Mouse (Mus musculus) embryonic facial prominence, embryonic 11.5 days (tissue): ENCODE results near the gene Pde10a. TPM values are rescaled to one million over a fixed set of nuclear protein-coding genes. Genes with fewer than 3 reads are reported as not detected.

ENCODE experiments used
- ATAC-seq: fragments of 200-750 bp; cut with Nextera tagmentation; replicated peaks from 2 replicates; pipeline ENCODE4 v1.8.0; 2017; ENCODE audit warnings: low read depth; ENCODE audit not compliant: insufficient number of reproducible peaks, low FRiP score, low TSS enrichment
- DNase-seq: peaks from one replicate; pipeline ENCODE4 v3.0.0-alpha.2; 2015; ENCODE audit warnings: low spot score
- H3K27ac ChIP-seq: fragments of 300-500 bp; sonication (generic); replicated peaks from 2 replicates; pipeline ENCODE4 v1.5.1; 2014; ENCODE audit warnings: mild to moderate bottlenecking, low read depth, low read length, control low read depth
- H3K27me3 ChIP-seq: fragments of 300-500 bp; sonication (generic); 2 replicates; pipeline ENCODE4 v1.6.1; 2014; ENCODE audit warnings: mild to moderate bottlenecking, low read length, moderate library complexity, mixed read lengths; ENCODE audit not compliant: control insufficient read depth, insufficient read depth
- H3K36me3 ChIP-seq: fragments of 300-500 bp; sonication (generic); replicated peaks from 2 replicates; pipeline ENCODE4 v1.6.1; 2014; ENCODE audit warnings: low read depth, mild to moderate bottlenecking, low read length, moderate library complexity, mixed read lengths; ENCODE audit not compliant: control insufficient read depth, insufficient read depth
- H3K4me1 ChIP-seq: fragments of 300-500 bp; sonication (generic); 2 replicates; pipeline ENCODE4 v1.6.1; 2014; ENCODE audit warnings: low read length, mixed read lengths; ENCODE audit not compliant: control insufficient read depth, insufficient read depth
- H3K4me2 ChIP-seq: fragments of 300-500 bp; sonication (generic); 2 replicates; pipeline ENCODE4 v1.6.1; 2014; ENCODE audit warnings: low read depth, mild to moderate bottlenecking, control low read depth, low read length, moderate library complexity
- H3K4me3 ChIP-seq: fragments of 300-500 bp; sonication (generic); 2 replicates; pipeline ENCODE4 v1.5.1; 2014; ENCODE audit warnings: low read depth, low read length, control low read depth
- H3K9ac ChIP-seq: fragments of 300-500 bp; sonication (generic); replicated peaks from 2 replicates; pipeline ENCODE4 v1.6.1; 2014; ENCODE audit warnings: mild to moderate bottlenecking, control low read depth, low read length
- H3K9me3 ChIP-seq: fragments of 300-500 bp; sonication (generic); replicated peaks from 2 replicates; pipeline ENCODE4 v1.6.1; 2016; ENCODE audit warnings: mild to moderate bottlenecking, low read length, inconsistent platforms, mixed read lengths; ENCODE audit not compliant: control insufficient read depth
- WGBS: fragments of 180-500 bp; shearing (Covaris S2); extraction: QIAGEN DNeasy Blood & Tissue Kit; methylation state at CpG from one replicate; pipeline ENCODE4 v1.1.7; 2014; 5-methylcytosine and 5-hydroxymethylcytosine counted together
- polyA plus RNA-seq: library from polyadenylated mRNA; unstranded; fragments of >200 nt; fragmentation: Nextera tagmentation; extraction: Ambion mirVana; gene quantifications from 2 replicates; pipeline ENCODE4 v1.2.1, GENCODE M21; 2014

Pde10a gene
- polyA plus RNA-seq, 1 experiment from 2014 or later: 1.9 TPM

DNA sequence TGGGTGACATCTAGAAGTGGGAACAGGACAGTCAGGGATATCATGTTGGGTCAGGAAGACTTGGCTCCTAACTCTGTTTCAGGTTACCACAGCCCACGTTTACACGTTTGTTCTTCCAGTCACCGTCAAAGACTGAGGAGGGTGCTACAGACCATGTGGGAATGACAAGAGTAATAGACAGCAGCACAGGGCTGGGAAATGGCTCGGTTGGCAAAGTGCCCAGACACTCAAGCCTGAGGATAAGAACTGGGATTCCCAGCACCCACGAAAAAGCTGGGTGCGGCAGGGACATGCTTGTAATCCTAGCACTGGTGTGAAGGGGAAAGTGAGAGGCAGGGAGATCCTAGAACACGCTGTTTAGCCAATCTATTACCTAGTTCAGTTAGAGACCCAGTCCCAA is 322.4 kb downstream of the Pde10a start:
- Histone ChIP-seq H3K9me3 (no peaks in the 10 kb centered on the region), H3K36me3 (no peaks in the 10 kb centered on the region), H3K4me1 (no peaks in the 10 kb centered on the region), H3K4me3 (no peak overlapping the region), H3K27me3 (no peaks in the 10 kb centered on the region), H3K27ac (no peak overlapping the region), H3K4me2 (no peak overlapping the region), H3K9ac (no peak overlapping the region)
- no peak for ATAC-seq
- 84% methylated on average over 7 of the region's 7 CpGs for WGBS
- no peak for DNase-seq

DNA sequence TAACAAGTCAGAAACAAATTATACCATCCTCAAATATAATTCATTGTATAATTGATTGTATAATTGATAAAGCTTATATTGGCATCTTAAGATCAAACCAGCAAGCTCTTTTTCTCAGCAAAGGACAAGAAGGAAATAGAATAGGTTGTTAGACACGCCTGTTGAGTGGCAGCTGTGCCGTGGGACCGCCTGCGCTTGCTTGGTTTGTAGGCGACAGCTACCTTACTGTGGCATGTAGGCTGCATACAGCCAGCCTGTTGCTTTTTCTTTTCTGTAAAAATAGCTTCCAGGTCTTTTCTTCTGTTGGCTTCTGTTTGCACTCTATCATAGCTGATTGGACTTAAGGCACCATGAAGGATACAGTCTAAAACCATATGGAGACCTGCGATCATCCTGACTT is 326.7 kb downstream of the Pde10a start:
- H3K9ac ChIP-seq: no peak overlapping the region
- WGBS: 89% methylated on average over 6 of the region's 6 CpGs
- DNase-seq: no peak
- no peak overlapping the region for H3K27ac ChIP-seq
- no peaks in the 10 kb centered on the region for H3K36me3 ChIP-seq
- H3K4me1 ChIP-seq: no peaks in the 10 kb centered on the region
- H3K27me3 ChIP-seq: no peaks in the 10 kb centered on the region
- no peak for ATAC-seq
- no peak overlapping the region for H3K4me3 ChIP-seq
- H3K4me2 ChIP-seq: no peak overlapping the region
- no peaks in the 10 kb centered on the region for H3K9me3 ChIP-seq

DNA sequence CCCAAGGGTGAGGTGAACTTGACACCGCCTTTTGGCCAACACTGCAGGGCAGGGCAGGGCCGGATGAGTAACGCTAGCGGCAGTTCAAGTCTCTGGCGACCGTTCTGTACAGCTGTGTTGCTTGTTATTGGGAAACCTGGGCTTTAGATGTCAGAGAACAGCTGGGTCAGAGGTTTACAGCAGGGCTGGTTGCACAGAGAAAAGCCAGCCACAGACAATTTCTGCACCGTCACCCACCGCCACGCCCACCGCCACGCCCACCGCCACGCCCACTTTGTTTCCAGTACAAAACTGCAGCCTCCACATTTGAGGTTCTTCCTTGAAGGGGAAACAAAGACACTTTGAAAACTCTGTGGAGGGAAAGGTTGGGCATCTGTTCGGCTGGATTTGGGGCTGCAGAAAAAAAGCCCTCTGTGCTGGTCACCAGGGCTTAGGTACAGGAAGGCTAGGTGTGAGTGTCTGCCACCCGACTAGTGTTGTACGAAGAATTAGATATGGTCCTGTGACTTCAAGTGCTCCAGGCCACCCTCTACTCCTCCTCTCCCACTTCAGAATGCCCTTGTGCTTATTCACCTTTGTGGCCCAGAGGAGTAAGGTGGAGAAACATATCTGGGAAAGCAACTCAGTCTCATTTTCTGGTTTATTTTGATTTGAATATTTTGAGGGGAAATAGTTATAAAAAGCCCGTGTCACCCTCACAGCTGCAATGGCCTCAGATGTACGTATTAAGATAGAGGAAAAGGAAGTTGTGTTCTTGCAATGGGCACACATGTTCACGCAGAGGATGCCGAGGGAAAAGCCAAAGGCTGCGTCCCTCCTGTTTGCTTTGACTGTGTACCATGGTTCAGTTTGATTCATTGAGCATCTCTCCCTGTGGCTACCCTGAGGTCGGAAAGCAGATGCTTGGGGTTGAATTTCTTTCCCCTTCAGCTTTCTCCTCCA is 331.5 kb downstream of the Pde10a start:
- Histone ChIP-seq H3K4me2 (no peak overlapping the region), H3K36me3 (no peaks in the 10 kb centered on the region), H3K27me3 (no peaks in the 10 kb centered on the region), H3K9me3 (no peaks in the 10 kb centered on the region), H3K9ac (no peak overlapping the region), H3K27ac (no peak overlapping the region), H3K4me3 (no peak overlapping the region), H3K4me1 (no peaks in the 10 kb centered on the region)
- peak; percentile 72; the same call in 1 of the 2 replicates for ATAC-seq
- peak; percentile 71 for DNase-seq
- WGBS: 33% methylated on average over 22 of the region's 22 CpGs

DNA sequence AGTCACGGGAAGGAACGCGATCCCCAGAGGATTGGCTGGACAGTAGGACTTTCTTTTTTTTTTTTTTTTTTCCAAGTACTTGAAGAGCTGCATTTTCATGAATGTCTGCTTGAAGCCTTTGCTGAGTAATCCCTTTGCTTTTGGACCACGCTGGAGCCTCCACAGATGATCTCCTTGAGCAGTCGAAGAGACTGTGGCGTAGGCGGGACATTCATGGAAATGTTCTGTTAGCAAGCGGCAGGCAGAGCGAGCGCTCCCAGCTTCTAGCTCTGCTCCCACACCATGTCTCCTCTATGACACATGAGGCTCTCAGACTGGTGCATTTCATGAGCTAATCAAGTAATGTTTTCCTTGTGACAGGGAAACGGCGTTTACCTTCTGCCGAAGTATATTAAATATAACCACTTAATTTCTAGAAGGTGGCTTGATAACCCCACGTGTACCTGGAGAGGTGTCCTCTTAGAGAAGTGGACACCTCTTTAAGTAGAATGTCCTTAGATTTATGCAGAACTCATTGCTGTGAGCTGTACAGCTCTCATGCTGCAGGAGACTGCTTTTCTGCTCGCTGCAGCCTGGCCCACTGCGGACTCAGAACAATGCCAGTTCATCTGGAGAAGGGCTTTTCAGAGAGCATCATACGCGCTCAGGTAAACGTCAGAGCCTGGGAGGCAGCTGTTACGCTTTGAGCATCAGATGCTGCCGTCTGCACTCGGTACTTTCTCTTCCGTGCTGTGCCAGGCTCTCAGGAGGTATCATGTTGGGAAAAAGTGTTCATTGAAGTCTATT is 333.7 kb downstream of the Pde10a start:
- no peaks in the 10 kb centered on the region for H3K9me3 ChIP-seq
- DNase-seq: no peak
- H3K27ac ChIP-seq: no peak overlapping the region
- H3K4me3 ChIP-seq: no peak overlapping the region
- H3K27me3 ChIP-seq: no peaks in the 10 kb centered on the region
- H3K9ac ChIP-seq: no peak overlapping the region
- no peak for ATAC-seq
- no peaks in the 10 kb centered on the region for H3K36me3 ChIP-seq
- no peak overlapping the region for H3K4me2 ChIP-seq
- 79% methylated on average over 23 of the region's 23 CpGs for WGBS
- no peaks in the 10 kb centered on the region for H3K4me1 ChIP-seq

DNA sequence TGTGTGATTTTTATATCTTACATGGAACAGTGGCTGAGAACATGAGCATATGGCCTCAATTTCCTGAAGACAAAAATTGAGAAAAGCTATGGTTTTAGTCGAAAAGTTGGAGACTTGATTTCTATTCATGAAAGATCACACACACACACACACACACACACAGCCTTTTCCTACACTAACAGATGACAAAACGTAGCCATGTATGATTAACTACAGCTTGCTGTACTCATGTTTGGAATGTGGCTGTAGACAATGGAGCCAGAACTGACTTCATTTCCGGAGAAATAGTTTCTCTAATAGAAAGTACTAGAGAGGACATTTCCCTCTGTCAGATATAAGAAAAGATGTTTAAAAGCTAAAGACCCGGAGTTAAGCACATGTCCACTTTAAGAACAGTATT is 334.3 kb downstream of the Pde10a start:
- ATAC-seq (no peak), DNase-seq (no peak)
- Histone ChIP-seq H3K27me3 (no peaks in the 10 kb centered on the region), H3K36me3 (no peaks in the 10 kb centered on the region), H3K27ac (no peak overlapping the region), H3K4me2 (no peak overlapping the region), H3K9me3 (no peaks in the 10 kb centered on the region), H3K4me3 (no peak overlapping the region), H3K9ac (no peak overlapping the region), H3K4me1 (no peaks in the 10 kb centered on the region)
- WGBS: 67% methylated on average over 4 of the region's 4 CpGs

DNA sequence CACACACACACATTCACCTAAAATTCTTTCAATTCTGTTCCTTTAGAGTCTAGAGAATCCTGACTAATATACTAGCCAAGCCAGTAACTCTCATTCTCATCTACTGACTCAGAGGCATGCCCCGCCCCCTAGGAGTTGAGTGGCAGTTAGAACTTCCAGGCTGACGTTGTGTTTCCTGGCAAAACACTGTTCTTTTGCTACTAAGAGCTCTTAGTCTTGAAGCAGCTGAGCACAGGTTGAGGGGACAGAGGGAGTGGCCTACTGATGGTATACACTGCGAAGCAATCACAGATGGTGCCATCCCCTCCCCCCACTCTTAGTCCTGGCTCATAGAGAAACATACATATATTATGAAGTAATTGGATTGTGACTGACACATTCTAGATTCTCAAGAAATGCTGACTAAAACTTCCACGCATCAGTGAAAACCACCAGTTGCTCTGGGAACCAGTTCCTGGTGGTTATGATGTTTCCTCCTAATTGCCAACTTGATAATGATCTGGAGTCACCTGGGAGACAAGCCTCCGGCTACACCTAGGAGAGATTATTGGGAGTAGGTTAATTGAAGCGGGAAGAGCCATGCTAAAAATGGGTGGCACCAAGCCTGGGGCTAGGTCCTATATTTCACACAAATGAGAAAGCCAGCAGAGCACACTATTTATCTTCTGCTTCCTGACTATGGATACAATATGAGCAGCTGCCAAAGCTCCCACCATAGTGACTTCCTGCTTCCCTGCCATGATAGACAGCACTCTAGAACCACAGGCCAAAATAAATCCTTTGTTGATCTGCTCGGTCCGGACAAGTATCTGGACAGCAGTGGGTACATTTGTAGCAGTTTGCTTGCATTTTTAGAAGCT is 339.7 kb downstream of the Pde10a start:
- H3K4me3 ChIP-seq: no peak overlapping the region
- no peaks in the 10 kb centered on the region for H3K36me3 ChIP-seq
- WGBS: 77% methylated on average over 8 of the region's 8 CpGs
- no peaks in the 10 kb centered on the region for H3K27me3 ChIP-seq
- no peak for ATAC-seq
- no peaks in the 10 kb centered on the region for H3K9me3 ChIP-seq
- H3K27ac ChIP-seq: no peak overlapping the region
- H3K9ac ChIP-seq: no peak overlapping the region
- H3K4me2 ChIP-seq: no peak overlapping the region
- peaks cover 2% of the 10 kb centered on the region; the same call in 1 of the 2 replicates for H3K4me1 ChIP-seq
- no peak for DNase-seq

DNA sequence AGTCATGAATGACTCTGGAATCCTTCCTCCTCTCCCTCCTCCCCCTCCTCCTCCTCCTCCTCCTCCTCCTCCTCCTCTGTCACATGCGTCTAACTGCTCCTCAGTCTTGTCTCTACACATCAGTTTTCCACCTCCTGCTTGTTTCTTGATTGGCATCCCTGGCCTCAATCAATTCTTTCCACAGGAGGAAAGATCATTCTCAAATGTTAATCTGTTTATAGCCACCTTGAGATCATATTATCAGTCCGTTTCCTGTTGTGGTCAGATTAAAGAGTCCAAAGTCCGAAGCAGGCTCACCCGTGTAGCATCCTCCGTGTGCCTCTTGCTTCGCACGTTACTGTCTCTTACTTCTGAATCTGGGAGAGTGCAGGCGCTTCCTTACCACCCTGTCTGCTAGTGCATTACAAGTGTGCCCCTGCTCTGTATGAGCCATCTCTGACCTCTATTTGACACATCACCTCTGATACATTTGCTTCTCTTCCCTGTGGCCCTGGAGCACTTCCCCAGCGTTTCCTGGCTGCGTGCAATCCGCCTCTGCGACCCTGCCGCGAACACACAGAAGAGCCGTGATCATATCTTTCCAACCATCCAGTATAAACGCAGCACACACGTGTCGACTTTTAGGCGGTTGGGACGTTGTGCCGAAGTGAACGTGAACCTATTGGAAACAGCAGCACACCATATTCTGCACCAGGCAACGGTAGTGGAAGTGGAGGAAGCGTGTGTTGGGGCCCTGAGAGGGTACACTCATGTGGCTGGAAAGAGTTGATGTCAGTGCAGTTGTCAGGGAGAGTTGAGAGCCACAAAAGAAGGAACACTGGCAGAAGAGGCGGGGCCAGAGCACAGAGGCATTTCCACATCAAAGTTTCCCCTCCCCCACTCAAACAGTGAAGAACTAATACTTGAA is 342.4 kb downstream of the Pde10a start:
- DNase-seq: peak; percentile 20
- ATAC-seq: no peak; the same call in 1 of the 2 replicates
- Histone ChIP-seq H3K4me2 (no peak overlapping the region), H3K9me3 (no peaks in the 10 kb centered on the region), H3K27ac (no peak overlapping the region), H3K9ac (no peak overlapping the region), H3K4me3 (no peak overlapping the region), H3K36me3 (no peaks in the 10 kb centered on the region), H3K4me1 (peaks cover 2% of the 10 kb centered on the region; the same call in 1 of the 2 replicates), H3K27me3 (no peaks in the 10 kb centered on the region)
- 79% methylated on average over 24 of the region's 25 CpGs for WGBS
